Mouse (Mus musculus): Measurements from ENCODE around the gene Jade1.

Jade1 gene

DNA sequence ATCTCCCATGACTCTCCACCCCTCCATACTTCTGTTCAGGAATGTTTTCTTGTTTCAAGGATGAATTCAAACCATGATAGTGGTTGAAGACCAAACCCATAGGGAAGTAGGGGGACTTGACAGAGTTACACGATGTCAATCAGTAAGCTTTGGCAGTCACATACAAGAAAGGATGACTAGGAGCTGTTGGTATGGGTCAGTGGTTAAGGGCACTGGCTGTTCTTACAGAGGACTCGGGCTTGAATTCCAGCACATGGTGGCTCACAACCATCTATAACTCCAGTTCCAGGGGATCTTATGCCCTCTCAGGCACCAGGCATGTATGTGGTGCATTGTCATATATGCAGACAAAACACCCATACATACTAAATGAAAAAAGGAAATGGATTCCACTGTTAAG, 21.7 kb downstream of the Jade1 start:
- no peak for DNase-seq (ENCODE audit: low read depth)

DNA sequence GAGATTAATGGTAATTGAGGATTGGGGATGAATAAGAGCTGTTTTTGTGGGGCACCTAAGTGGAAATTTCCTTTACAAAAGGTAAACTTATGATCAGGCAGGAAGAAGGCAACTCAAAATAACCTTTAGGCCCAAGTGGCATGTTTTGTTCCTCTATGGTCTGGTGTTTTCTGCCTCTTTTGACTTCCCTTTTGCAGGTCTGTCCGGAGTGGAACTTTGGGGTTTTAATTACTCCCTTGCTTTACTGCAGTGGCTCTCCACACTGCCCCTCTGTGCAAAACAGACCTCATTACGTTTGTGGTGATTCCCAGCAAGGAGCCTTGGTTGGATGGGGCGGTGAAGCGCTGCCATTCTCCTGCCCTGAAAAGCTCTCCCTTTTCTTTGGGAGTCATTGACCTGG, 24.3 kb downstream of the Jade1 start:
- no peak for DNase-seq (ENCODE audit: low read depth)

DNA sequence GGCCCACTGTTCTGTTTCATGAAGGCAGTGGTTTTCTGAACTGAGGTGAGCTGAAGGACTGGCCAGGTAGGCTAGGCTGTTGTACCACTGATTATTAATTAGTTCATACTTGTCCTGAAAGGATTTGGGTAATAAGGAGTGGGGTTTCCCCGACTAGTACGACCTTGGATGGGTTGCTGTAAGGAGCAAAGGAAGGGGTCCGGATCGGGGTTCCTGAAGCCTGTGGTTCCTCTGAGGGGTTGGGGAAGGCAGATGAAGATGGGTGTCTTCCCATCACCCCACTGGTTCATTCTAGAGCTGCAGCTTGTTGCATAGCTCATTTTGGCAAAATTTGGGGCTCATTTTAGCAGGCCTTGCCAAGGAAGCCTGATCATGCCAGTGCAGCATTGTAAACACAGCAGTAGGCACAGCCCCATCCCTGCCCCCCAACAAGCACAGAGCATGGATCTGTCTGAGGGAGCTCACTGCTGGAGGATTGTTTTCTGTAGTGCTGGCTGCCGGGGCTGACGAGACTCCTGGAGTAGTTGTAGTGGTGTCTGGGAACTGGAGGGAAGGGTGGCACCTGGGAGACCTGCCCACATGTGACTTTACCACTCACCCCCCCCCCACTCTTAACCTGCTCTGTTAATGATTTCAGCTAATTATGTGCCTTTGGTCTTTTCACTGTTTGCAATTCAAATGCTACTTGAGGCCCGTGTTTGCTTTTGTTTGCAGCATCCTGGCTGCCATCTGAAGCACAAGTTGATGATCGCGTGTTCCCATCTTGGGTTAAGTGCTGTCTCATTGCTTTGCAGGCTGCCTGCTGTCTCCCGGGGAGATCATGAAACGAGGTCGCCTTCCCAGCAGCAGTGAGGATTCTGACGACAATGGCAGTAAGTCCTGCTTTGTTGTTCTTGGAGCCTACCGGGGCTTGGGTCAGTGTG, 25.1 kb downstream of the Jade1 start:
- DNase-seq (ENCODE audit: low read depth): no peak

DNA sequence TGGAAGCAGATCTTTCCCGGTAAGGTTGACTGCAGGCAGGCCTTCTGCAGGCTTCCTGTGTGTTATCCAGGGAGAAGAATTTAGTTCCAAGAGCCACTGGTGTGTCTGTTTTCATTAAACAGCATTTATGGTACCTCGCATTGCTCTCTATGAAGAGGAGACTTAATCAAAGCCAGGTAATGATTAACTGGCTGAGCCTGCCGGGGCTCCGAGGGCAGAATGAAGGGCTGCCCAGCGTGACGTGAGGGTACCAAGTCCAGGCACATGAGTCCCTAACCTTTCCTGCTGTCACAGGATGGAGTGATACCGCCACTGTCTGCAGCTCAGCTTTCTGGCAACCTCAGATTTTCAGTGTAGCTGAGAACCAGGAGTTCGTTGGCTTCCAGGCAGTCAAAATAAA, 25.9 kb downstream of the Jade1 start:
- DNase-seq (ENCODE audit: low read depth): no peak

DNA sequence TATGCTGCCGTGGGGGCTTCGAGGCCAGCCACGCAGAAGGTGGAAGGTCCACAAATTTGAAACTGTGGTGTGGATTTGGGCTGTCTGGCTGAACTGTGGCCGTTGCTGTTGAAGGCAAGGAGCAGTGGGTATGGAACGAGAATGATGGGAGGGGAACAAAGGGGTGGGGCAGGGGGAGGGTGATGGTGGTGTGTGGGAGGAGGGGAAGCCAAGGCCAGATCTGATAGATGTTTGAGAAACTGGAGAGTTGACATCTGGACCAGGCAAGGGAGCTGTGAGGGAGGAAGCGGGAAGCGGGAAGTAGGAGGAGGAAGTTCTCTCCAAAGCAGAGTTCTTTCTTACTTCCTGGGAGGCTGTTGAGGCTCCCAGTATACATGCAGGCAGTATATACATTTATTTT, 26.7 kb downstream of the Jade1 start:
- DNase-seq (ENCODE audit: low read depth): no peak

DNA sequence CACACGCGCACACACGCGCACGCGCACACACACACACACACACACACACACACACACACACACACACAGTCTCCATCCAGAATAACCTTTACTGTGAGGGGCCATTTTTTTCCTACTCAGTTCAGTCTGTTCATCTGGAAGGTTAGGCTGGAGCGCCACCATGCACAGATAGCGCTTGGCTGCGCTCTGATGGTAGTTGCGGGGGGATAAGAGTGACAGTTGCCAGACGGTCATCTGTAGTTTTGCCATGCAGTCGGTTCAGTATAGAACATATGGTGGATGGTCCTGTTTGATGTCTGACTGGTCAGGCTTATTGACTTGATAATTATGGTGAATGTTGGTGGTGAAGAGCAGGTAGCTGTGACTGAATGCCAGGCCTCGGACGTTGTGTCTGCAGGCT, 27.6 kb downstream of the Jade1 start:
- no peak for DNase-seq (ENCODE audit: low read depth)

DNA sequence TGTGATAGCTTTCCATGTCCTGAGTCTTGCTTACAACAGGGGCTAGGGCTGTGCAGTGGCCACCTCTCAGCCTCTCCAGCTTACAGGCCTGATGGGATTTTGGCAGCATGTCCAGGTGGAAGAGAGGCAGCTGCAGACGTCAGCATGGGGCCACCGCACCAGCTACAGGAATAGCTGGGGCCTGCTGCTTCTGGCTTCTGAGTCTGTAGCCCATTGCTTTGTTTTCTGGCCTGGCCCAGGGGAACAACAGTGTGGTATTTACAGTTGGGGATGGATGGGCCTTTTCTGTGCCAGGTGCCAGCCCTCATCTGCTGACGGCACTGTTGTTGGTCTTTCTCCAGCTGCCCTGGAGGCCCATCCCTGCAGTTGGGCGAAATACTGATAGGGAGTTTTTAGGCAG, 28.1 kb downstream of the Jade1 start:
- no peak for DNase-seq (ENCODE audit: low read depth)

DNA sequence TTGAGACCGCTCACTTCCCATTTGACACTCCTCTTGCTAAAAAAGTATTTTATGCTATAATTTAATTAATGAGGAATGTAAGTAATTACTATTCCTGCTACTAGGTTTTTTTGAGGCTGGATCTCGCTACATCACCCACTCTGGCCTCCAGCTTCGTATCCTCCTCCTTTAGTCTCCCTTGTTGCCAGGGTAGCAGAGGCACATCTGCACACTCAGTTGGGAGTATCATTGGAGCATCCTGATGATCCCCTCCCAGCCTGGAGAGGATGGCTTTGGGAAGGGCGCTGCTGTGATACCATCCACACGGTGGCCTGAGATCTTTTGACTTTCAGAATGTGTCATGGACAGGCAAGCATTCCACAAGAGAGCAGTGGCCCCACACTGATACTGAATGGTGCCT, 30.0 kb downstream of the Jade1 start:
- DNase-seq (ENCODE audit: low read depth): no peak

DNA sequence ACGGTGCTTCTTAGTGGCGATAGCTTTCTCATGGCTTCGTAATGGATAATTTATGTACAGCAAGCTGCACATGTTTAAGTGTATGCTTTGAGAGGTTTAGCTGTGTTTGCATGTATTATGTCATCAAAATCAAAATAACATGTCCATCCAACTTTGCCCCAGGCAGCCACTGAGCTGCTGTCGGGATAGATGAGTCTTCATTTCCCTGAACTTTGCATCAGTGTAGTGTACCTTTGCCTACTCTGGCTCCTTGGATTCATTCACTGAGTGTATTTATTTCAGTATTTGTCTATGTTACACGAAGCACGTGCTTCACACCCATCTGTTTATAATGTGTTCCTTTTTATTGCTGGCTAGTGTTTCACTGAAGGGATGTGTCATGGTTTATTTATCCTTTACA, 30.8 kb downstream of the Jade1 start:
- no peak for DNase-seq (ENCODE audit: low read depth)

DNA sequence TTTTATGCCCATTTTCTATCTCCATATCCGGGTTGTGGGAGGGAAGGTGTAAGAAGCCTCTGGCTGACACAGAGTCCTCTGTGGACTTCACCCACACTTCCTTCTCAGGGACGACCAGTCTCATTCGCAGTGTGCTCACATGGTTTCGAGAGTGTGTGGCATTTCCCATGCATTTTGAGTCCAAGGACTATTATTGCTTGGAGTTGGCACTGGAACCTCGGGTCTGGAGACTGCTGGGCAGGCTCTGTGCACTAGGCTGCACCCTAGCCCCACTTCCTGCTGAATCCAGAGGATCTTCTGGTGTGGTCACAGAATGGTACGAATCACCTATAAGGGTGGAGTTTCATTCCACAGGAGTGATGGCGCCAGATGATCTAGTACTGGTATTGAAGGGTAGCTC, 31.4 kb downstream of the Jade1 start:
- DNase-seq (ENCODE audit: low read depth): no peak

DNA sequence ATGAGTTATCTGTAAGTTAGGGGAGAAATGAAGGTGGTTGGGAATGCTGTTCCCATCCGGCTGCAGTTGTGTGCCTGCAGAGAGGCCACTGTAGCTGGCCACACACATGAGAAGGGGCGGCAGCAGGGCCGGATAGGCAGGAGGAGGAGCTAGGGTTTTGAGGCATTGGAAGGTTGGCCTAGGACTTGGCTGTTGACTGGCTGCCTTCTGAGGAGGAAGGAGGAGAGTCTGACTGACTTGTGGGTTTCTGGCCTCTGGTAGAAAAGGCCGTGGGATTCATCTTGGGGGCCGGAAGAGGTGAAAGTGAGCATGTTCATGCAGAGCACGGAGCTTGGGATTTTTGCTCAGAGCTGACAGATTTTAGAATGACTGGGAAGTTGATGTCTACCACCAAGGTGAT, 32.1 kb downstream of the Jade1 start:
- DNase-seq (ENCODE audit: low read depth): no peak

DNA sequence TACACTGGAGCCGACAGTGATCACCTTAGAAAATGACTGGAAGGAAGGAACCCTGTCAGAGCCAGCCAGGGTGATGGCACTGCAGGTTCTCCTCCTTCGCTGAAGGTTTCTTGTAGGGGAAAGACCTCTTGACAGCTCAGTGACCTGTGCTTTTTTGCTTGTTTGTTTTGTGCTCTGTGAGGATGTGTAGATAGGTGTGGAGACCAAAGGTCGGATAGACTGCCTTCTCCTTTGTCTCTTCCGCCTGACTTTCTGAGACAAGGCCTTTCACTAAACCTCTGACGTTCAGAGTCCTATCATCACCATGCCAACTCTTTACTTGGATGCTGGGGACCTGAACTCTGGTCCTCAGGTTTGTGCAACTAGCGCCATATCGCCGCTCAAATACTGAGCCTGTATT, 33.0 kb downstream of the Jade1 start:
- DNase-seq (ENCODE audit: low read depth): no peak

DNA sequence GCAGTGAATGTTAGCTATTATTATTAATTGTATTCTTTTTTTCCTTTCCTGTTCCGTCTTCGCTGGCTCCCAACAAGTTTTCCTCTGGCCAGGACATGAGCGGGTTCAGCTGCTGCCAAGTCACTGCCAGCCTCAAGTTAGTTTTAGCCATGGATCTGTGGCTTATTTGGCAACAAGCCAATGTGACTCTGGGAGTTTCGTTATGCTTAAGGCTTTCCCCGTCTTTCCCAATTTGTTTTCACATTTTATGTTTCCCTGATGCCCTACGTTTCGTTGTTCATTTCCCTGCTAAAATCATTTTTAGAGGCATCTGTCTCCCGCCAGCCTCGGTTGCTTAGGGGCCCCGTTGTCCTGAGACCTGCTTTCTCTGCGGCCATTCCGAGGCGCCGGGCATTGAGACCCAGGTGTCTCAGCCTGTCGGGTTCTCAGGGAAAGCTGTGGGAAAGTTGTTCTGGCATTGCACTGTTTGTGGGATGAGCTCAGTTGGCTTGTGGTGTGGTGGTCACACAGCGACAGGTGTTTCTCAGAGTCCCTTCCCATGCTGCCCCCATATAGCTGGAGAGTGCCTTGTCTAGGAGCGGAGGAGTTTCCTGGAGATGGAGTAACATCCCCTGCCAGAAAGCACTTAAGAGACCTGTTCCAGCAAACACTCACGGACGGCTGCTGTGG, 33.8 kb downstream of the Jade1 start:
- DNase-seq (ENCODE audit: low read depth): no peak

DNA sequence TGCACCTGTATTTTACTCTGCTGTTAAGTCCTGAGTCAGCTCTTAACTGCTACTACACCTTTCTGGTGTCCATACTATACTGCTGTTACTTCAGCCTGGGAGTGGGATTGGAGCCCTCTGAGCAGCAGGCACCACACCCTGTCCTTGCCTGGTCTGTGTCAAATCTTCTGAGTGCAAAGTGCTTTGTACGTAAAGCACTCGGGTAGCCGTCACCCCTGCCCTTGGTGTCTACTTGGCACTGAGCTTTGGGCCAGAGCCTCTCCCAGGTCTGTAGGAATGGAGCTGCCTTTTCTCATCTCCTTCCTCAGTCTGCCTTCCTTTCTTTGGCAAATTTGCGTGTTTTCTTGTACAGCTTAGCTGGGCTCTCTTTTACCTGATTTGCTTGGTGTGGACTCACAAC, 34.5 kb downstream of the Jade1 start:
- no peak for DNase-seq (ENCODE audit: low read depth)

DNA sequence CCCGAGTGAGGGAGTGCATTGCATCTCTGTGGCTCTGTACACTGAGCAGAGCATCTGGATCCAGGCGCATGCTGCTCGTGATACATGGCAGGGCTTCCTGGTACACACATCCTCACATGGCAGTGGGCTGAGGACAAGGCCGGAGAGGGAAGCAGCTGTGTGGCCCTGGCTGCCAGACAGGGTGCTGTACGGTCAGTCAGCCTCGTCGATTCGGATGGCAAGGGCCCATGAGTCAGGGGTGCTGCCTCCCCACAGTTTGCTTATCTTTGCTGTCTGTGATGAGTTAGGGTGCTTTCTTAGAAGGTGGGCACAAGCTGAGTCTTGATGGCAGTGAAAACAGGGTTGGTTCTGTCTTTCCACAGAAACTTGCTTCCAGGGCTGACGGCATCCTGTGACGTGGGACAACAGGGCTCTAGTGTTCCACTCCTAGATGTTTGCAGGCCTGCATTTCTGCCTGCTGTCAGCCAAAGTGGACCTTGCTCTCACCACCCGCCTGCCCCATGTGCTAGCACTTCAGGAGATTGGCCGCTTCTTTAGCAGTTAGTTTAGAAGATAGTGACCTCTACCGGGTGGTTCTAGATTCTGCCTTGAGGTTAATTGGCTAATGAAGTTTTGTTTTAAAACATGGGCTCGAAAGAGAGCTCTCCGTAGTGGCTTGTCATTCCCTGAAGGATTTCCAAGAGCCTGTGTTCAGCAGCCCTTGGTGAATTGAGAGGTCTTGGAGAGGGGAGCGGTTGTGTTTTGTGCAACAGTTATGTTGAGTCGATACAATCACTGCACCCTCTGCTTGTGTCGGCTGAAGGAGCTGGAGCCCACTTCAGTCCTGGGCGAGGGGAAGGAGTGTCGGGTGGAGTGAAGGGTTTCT, 35.4 kb downstream of the Jade1 start:
- DNase-seq (ENCODE audit: low read depth): no peak

DNA sequence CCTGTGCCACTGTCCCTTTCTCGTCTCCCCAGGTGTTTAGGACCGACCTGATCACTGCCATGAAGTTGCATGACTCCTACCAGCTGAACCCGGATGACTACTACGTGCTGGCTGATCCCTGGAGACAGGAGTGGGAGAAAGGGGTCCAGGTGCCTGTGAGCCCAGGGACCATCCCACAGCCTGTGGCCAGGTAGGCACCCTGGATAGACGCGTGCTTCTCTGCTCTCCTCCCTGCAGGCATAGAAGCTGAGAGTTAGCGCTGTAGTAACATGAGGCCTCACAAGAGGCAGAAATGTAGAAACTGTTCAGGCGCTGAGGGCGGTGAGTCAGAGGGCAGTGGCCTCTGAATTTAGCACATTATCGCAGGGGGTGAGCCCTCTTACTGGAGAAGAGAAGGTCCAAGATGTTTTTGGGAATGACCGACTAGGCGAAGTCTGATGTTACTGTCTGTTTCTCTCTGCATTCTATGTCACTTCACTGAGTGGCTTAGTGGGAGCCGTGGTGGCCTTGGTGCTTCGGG, 36.2 kb downstream of the Jade1 start:
- no peak for DNase-seq (ENCODE audit: low read depth)

DNA sequence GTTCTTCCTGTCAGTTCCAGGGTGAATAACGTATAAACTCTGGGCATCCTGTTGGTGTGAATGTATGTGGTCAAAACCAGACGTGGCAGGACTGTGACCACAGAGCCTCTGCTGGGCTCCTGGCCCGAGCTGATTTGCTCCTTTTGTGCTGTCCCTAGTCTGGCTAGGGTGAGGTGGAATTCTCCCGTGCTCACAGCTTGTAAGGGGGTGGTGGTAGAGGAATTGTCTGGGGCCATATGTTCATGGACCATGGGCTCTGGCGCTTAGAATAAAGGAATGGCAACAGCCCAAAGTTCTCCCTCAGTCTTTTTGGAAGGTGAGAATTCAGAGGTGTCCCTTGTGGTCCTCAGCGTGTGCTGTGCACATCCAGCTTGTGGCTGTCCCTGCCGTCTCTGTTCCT, 37.3 kb downstream of the Jade1 start:
- no peak for DNase-seq (ENCODE audit: low read depth)

DNA sequence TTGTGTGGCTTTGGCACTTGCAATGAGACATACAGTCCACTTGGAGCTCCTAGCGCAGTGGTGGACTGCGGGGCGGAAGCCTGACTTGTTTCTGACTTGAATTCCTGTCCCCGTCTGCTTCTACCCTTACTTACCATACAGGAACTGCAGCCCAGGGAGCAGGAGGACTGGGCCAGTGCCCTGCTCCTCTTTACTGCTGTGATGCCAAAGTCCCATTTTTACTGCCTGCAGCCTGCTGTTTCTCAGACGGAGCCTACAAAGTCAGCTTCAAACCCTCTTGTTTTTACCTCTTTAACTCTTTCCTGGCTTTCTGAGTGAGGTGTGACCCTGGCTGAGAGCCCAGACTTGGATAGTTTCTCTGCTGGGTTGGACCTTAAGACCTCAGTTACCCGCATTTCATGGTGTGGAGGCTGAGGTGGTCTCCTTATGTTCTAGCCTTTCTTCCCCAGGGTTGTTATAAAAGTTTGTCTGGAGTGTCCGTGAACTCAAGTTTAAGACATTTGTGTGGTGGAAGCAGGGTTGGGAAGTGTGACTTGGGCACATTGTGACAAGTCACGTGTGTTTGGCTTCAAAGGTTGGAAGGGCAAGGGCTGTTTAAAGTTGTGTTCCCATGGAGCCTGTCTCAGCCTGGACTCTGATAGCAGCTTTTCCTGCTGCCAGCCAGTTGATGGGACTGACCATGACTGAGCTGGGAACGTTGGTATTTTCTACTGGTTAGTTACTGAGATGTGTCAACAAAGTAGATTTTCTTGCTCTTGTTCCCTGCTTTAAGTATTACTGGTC, 38.8 kb downstream of the Jade1 start:
- DNase-seq (ENCODE audit: low read depth): no peak

DNA sequence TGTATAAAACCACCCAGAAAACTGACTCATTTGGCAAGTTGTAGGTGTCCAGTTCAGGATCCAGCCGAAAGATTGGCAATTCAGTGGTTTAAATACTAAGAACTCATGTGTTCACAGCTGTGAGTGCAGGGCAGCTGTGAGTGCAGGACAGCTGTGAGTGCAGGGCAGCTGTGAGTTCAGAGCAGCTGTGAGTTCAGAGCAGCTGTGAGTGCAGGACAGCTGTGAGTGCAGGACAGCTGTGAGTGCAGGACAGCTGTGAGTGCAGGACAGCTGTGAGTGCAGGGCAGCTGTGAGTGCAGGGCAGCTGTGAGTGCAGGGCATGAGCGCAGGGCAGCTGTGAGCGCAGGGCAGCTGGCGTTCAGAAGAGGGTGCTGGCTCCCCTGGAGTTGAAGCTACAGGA, 39.5 kb downstream of the Jade1 start:
- no peak for DNase-seq (ENCODE audit: low read depth)

DNA sequence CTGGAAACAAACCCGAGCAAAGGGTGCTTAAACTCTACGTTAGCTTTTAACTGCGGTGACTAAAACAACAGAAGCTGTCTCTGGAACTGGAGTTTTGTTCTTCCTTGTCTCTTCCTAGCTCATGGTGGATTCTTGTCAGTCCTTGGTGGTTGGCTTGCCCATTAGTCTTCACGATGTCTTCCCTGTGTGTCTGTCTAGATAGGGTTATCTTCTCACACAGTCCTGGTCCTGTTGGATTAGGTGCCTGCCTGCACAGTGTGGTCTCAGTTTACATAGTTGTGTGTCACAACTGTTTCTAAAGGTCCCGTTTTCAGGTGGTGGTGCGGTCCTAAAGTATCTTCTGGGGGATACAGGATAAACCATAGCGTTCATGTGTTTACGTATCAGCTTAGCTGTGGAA, 41.5 kb downstream of the Jade1 start:
- DNase-seq (ENCODE audit: low read depth): no peak

DNA sequence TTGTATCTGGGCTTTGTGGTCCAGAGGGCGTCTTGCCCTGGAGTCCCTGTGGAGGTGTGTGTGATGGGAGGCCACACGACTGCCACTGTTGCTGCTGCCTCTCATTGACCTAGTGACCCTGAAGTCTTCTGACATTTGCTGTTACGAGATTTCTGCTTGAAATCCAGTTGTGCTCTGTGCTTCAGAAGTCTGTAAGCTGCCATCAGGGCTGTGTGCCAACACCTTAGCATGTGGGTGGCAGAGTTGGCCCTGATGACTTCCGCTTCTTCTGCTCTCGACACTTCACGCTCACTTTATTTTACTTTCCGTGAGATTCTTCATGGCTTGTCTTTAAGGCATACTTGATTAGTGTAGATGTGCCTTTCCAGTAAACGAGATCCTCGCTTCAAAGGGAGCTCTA, 42.9 kb downstream of the Jade1 start:
- DNase-seq (ENCODE audit: low read depth): no peak

DNA sequence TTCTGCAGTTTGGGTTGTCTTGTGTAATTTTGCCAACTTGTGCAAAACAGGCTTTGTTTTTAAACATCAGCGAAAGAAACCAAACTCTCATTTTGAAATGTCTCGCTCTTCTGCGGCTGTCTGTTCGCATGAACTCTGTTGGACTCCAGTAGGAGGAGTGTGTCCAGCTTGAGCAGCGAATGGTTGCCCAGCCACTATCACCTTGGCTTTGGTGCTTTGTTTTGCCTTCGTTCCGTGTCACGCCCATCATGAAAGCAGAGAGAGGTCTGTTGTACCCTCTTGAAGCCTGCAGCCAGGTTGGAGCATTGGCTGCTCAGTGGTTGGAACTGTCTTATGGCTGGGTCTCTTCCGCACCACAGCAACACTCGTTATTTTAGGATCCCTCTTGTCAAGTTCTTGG, 43.7 kb downstream of the Jade1 start:
- no peak for DNase-seq (ENCODE audit: low read depth)
